Mouse (Mus musculus) kidney, embryonic 15.5 days (tissue): ENCODE measurements around the gene Nsmf. TPM values are rescaled to one million over a fixed set of nuclear protein-coding genes. Genes with fewer than 3 reads are reported as not detected.

ENCODE experiments used
- ATAC-seq: fragments of 200-750 bp; cut with Nextera tagmentation; replicated peaks from 2 replicates; pipeline ENCODE4 v1.8.0; 2017; ENCODE audit warnings: moderate TSS enrichment; ENCODE audit not compliant: low FRiP score
- H3K27ac ChIP-seq: fragments of 300-500 bp; sonication (generic); 2 replicates; pipeline ENCODE4 v1.5.1; 2015; ENCODE audit warnings: mild to moderate bottlenecking, inconsistent platforms
- H3K27me3 ChIP-seq: fragments of 300-500 bp; sonication (generic); 2 replicates; pipeline ENCODE4 v1.6.1; 2015; ENCODE audit warnings: inconsistent platforms
- H3K36me3 ChIP-seq: fragments of 300-500 bp; sonication (generic); 2 replicates; pipeline ENCODE4 v1.6.1; 2015; ENCODE audit warnings: inconsistent platforms
- H3K4me1 ChIP-seq: fragments of 300-500 bp; sonication (generic); 2 replicates; pipeline ENCODE4 v1.6.1; 2015; ENCODE audit warnings: inconsistent platforms
- H3K4me2 ChIP-seq: fragments of 300-500 bp; sonication (generic); 2 replicates; pipeline ENCODE4 v1.6.1; 2015; ENCODE audit warnings: moderate library complexity, mild to moderate bottlenecking, inconsistent platforms
- H3K4me3 ChIP-seq: fragments of 300-500 bp; sonication (generic); replicated peaks from 2 replicates; pipeline ENCODE4 v1.5.1; 2015; ENCODE audit warnings: mild to moderate bottlenecking, inconsistent platforms
- H3K9ac ChIP-seq: fragments of 300-500 bp; sonication (generic); 2 replicates; pipeline ENCODE4 v1.6.1; 2015; ENCODE audit warnings: mild to moderate bottlenecking, inconsistent platforms
- H3K9me3 ChIP-seq: fragments of 300-500 bp; sonication (generic); replicated peaks from 2 replicates; pipeline ENCODE4 v1.6.1; 2016; ENCODE audit warnings: inconsistent platforms
- WGBS: fragments of 180-500 bp; shearing (Covaris S2); methylation state at CpG from one replicate; pipeline ENCODE4 v1.1.7; 2015; ENCODE audit warnings: mixed read lengths; 5-methylcytosine and 5-hydroxymethylcytosine counted together
- polyA plus RNA-seq: library from polyadenylated mRNA; unstranded; fragments of >200 nt; fragmentation: Nextera tagmentation; extraction: Ambion mirVana; gene quantifications from 2 replicates; pipeline ENCODE4 v1.2.1, GENCODE M21; 2015

The Nsmf gene
- polyA plus RNA-seq, 1 experiment from 2014 or later: 91.4 TPM

- WGBS: 91% methylated on average over 7 of the region's 7 CpGs
- Histone ChIP-seq H3K4me2 (no peak overlapping the region), H3K36me3 (peaks cover 64% of the 10 kb centered on the region), H3K27me3 (no peaks in the 10 kb centered on the region), H3K4me3 (no peak overlapping the region), H3K4me1 (peaks cover 16% of the 10 kb centered on the region), H3K9ac (no peak overlapping the region), H3K27ac (no peak overlapping the region), H3K9me3 (no peaks in the 10 kb centered on the region)
- no peak for ATAC-seq
These were observed 4.8 kb downstream of the Nsmf start for GRCm38 (mm10) chr2:25058926-25059325.

- Histone ChIP-seq H3K9ac (no peak overlapping the region), H3K9me3 (no peaks in the 10 kb centered on the region), H3K4me3 (no peak overlapping the region), H3K4me1 (no peaks in the 10 kb centered on the region), H3K27ac (no peak overlapping the region), H3K27me3 (no peaks in the 10 kb centered on the region), H3K36me3 (peaks cover 47% of the 10 kb centered on the region), H3K4me2 (no peak overlapping the region)
- 95% methylated on average over 5 of the region's 5 CpGs for WGBS
- no peak for ATAC-seq
These were observed 9.4 kb downstream of the Nsmf start for GRCm38 (mm10) chr2:25063523-25063922.

GRCm38 (mm10) chr2:25064285-25064684 is 10.1 kb downstream of the Nsmf start:
- Histone ChIP-seq H3K27me3 (no peaks in the 10 kb centered on the region), H3K36me3 (peaks cover 39% of the 10 kb centered on the region), H3K4me1 (no peaks in the 10 kb centered on the region), H3K9ac (no peak overlapping the region), H3K4me2 (no peak overlapping the region), H3K4me3 (no peak overlapping the region), H3K27ac (no peak overlapping the region), H3K9me3 (no peaks in the 10 kb centered on the region)
- 96% methylated on average over 1 of the region's 1 CpGs for WGBS
- no peak for ATAC-seq

- Histone ChIP-seq H3K4me3 (no peak overlapping the region), H3K36me3 (peaks cover 27% of the 10 kb centered on the region), H3K9me3 (no peaks in the 10 kb centered on the region), H3K4me2 (no peak overlapping the region), H3K9ac (no peak overlapping the region), H3K4me1 (no peaks in the 10 kb centered on the region), H3K27ac (no peak overlapping the region), H3K27me3 (no peaks in the 10 kb centered on the region)
- ATAC-seq: no peak
These were observed 11.4 kb downstream of the Nsmf start for GRCm38 (mm10) chr2:25065537-25065936.

GRCm38 (mm10) chr2:25066552-25066951 is 12.4 kb downstream of the Nsmf start:
- Histone ChIP-seq H3K4me3 (no peak overlapping the region), H3K9me3 (no peaks in the 10 kb centered on the region), H3K4me1 (no peaks in the 10 kb centered on the region), H3K9ac (no peak overlapping the region), H3K4me2 (no peak overlapping the region), H3K27ac (no peak overlapping the region), H3K36me3 (peaks cover 17% of the 10 kb centered on the region), H3K27me3 (no peaks in the 10 kb centered on the region)
- ATAC-seq: no peak
- WGBS: 88% methylated on average over 4 of the region's 4 CpGs

- H3K27ac ChIP-seq: no peak overlapping the region
- H3K27me3 ChIP-seq: no peaks in the 10 kb centered on the region
- no peak overlapping the region for H3K4me2 ChIP-seq
- ATAC-seq: no peak
- no peaks in the 10 kb centered on the region for H3K9me3 ChIP-seq
- 66% methylated on average over 4 of the region's 4 CpGs for WGBS
- H3K4me1 ChIP-seq: 0 out of 2 replicates have a peak, but pooled peaks cover 2% of the 10 kb centered on the region
- H3K4me3 ChIP-seq: no peak overlapping the region
- H3K9ac ChIP-seq: no peak overlapping the region
- no peaks in the 10 kb centered on the region for H3K36me3 ChIP-seq
These were observed 15.4 kb downstream of the Nsmf start for GRCm38 (mm10) chr2:25069537-25069936.

GRCm38 (mm10) chr2:25072398-25072797 is 18.2 kb downstream of the Nsmf start:
- Histone ChIP-seq H3K4me3 (no peak overlapping the region), H3K27ac (no peak overlapping the region), H3K36me3 (no peaks in the 10 kb centered on the region), H3K9me3 (no peaks in the 10 kb centered on the region), H3K4me2 (no peak overlapping the region), H3K27me3 (no peaks in the 10 kb centered on the region), H3K4me1 (peaks cover 12% of the 10 kb centered on the region; the same call in 1 of the 2 replicates), H3K9ac (no peak overlapping the region)
- ATAC-seq: no peak
- 89% methylated on average over 4 of the region's 4 CpGs for WGBS

GRCm38 (mm10) chr2:25075506-25075905 is 21.4 kb downstream of the Nsmf start:
- H3K27ac ChIP-seq: peak overlapping the region; percentile 60
- 36% methylated on average over 4 of the region's 4 CpGs for WGBS
- no peaks in the 10 kb centered on the region for H3K9me3 ChIP-seq
- no peak overlapping the region for H3K4me2 ChIP-seq
- peaks cover 12% of the 10 kb centered on the region; the same call in 1 of the 2 replicates for H3K4me1 ChIP-seq
- no peaks in the 10 kb centered on the region for H3K36me3 ChIP-seq
- no peak overlapping the region for H3K4me3 ChIP-seq
- H3K9ac ChIP-seq: no peak overlapping the region
- H3K27me3 ChIP-seq: no peaks in the 10 kb centered on the region
- ATAC-seq: peak; percentile 63; the same call in 1 of the 2 replicates

- no peak overlapping the region for H3K4me2 ChIP-seq
- no peaks in the 10 kb centered on the region for H3K36me3 ChIP-seq
- ATAC-seq: 0 out of 2 replicates have a peak, but pooled peaks have one; percentile 38
- no peak overlapping the region for H3K9ac ChIP-seq
- H3K4me3 ChIP-seq: no peak overlapping the region
- no peaks in the 10 kb centered on the region for H3K9me3 ChIP-seq
- H3K27ac ChIP-seq: peak overlapping the region; percentile 64; the same call in 1 of the 2 replicates
- 75% methylated on average over 1 of the region's 1 CpGs for WGBS
- H3K4me1 ChIP-seq: peaks cover 12% of the 10 kb centered on the region; the same call in 1 of the 2 replicates
- no peaks in the 10 kb centered on the region for H3K27me3 ChIP-seq
These were observed 24.8 kb downstream of the Nsmf start for GRCm38 (mm10) chr2:25078967-25079366.

- no peaks in the 10 kb centered on the region for H3K9me3 ChIP-seq
- WGBS: 53% methylated on average over 5 of the region's 5 CpGs
- ATAC-seq: peak; percentile 85
- H3K4me1 ChIP-seq: peaks cover 9% of the 10 kb centered on the region; the same call in 1 of the 2 replicates
- no peak within 1 kb of the TSS for H3K9ac ChIP-seq
- no peak within 1 kb of the TSS for H3K4me3 ChIP-seq
- no peaks in the 10 kb centered on the region for H3K36me3 ChIP-seq
- H3K27ac ChIP-seq: peak within 1 kb of the TSS; percentile 60; the same call in 1 of the 2 replicates
- no peak within 1 kb of the TSS for H3K4me2 ChIP-seq
- H3K27me3 ChIP-seq: no peaks in the 10 kb centered on the region
These were observed 25.9 kb downstream of the Nsmf start, which contains the start of gene Entpd8 for GRCm38 (mm10) chr2:25080076-25080475. TSS of gene Entpd8 (plus strand) at chr2:25080304.

- no peak overlapping the region for H3K27ac ChIP-seq
- no peak overlapping the region for H3K4me2 ChIP-seq
- H3K27me3 ChIP-seq: no peaks in the 10 kb centered on the region
- no peak overlapping the region for H3K4me3 ChIP-seq
- H3K36me3 ChIP-seq: no peaks in the 10 kb centered on the region
- H3K9ac ChIP-seq: no peak overlapping the region
- H3K4me1 ChIP-seq: no peaks in the 10 kb centered on the region
- no peaks in the 10 kb centered on the region for H3K9me3 ChIP-seq
- WGBS: 84% methylated on average over 4 of the region's 4 CpGs
- no peak for ATAC-seq
These were observed 29.5 kb downstream of the Nsmf start for GRCm38 (mm10) chr2:25083697-25084096.

- no peaks in the 10 kb centered on the region for H3K9me3 ChIP-seq
- H3K9ac ChIP-seq: no peak overlapping the region
- no peak overlapping the region for H3K4me2 ChIP-seq
- 91% methylated on average over 5 of the region's 5 CpGs for whole genome bisulfite sequencing
- no peaks in the 10 kb centered on the region for H3K36me3 ChIP-seq
- no peaks in the 10 kb centered on the region for H3K4me1 ChIP-seq
- H3K27me3 ChIP-seq: no peaks in the 10 kb centered on the region
- no peak overlapping the region for H3K27ac ChIP-seq
- ATAC-seq: no peak
- H3K4me3 ChIP-seq: no peak overlapping the region
These were observed 31.4 kb downstream of the Nsmf start for GRCm38 (mm10) chr2:25085571-25085970.

- no peaks in the 10 kb centered on the region for H3K4me1 ChIP-seq
- ATAC-seq: no peak
- no peak overlapping the region for H3K4me2 ChIP-seq
- 88% methylated on average over 2 of the region's 2 CpGs for WGBS
- H3K27me3 ChIP-seq: peaks cover 6% of the 10 kb centered on the region
- no peaks in the 10 kb centered on the region for H3K36me3 ChIP-seq
- no peaks in the 10 kb centered on the region for H3K9me3 ChIP-seq
- H3K27ac ChIP-seq: no peak overlapping the region
- no peak overlapping the region for H3K4me3 ChIP-seq
- H3K9ac ChIP-seq: no peak overlapping the region
These were observed 33.7 kb downstream of the Nsmf start for GRCm38 (mm10) chr2:25087842-25088241.
